Mouse (Mus musculus) bone marrow, adult 2 months (tissue): Measurements from ENCODE around the gene Foxa3.

ENCODE experiments used
- CTCF ChIP-seq: fragments of 200-500 bp; IDR thresholded peaks from 2 replicates; pipeline ENCODE4 v1.5.1; 2011; ENCODE audit warnings: low read length, control low read depth; ENCODE audit not compliant: control insufficient read depth, insufficient read depth
- POLR2A ChIP-seq: fragments of 200-500 bp; IDR thresholded peaks from 2 replicates; pipeline ENCODE4 v1.6.1; 2011; ENCODE audit warnings: low read depth, mild to moderate bottlenecking, control low read depth, low read length, borderline replicate concordance; ENCODE audit not compliant: control insufficient read depth

DNA sequence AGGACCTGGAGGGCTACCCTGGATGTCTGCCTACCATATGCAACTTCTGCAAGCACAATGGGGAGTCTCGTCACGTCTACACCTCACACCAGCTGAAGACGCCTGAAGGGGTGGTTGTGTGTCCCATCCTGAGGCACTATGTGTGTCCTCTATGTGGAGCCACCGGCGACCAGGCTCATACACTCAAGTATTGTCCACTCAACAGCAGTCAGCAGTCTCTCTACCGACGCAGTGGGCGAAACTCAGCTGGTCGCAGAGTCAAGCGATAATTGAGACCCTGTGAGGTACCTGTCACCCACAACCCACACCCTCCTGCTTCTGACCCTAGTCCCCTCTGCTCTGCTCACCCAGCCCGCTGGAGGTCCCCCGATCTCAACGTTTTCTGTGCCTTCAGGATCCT is 35.6 kb downstream of the Foxa3 start:
- TF ChIP-seq CTCF (no peak), POLR2A (no peak)
